Mouse (Mus musculus) midbrain, embryonic 14.5 days (tissue): ENCODE data around the gene Egln2. TPM values are rescaled to one million over a fixed set of nuclear protein-coding genes. Genes with fewer than 3 reads are reported as not detected.

Experiments used
- ATAC-seq: fragments of 200-750 bp; cut with Nextera tagmentation; 2 replicates; pipeline ENCODE4 v1.8.0; 2017; ENCODE audit warnings: moderate number of reproducible peaks, moderate library complexity; ENCODE audit not compliant: low FRiP score, low TSS enrichment
- DNase-seq: peaks from one replicate; pipeline ENCODE4 v3.0.0-alpha.2; 2015
- H3K27ac ChIP-seq: fragments of 300-500 bp; sonication (generic); replicated peaks from 2 replicates; pipeline ENCODE4 v1.5.1; 2014; ENCODE audit warnings: mild to moderate bottlenecking, low read depth, low read length, moderate library complexity
- H3K27me3 ChIP-seq: fragments of 300-500 bp; sonication (generic); 2 replicates; pipeline ENCODE4 v1.6.1; 2014; ENCODE audit warnings: low read length, control low read depth, mixed read lengths; ENCODE audit not compliant: control insufficient read depth, insufficient read depth
- H3K36me3 ChIP-seq: fragments of 300-500 bp; sonication (generic); 2 replicates; pipeline ENCODE4 v1.6.1; 2014; ENCODE audit warnings: low read length, control low read depth; ENCODE audit not compliant: control insufficient read depth, insufficient read depth
- H3K4me1 ChIP-seq: fragments of 300-500 bp; sonication (generic); 2 replicates; pipeline ENCODE4 v1.6.1; 2014; ENCODE audit warnings: mild to moderate bottlenecking, antibody characterized with exemption, low read length, control low read depth; ENCODE audit not compliant: control insufficient read depth, insufficient read depth
- H3K4me2 ChIP-seq: fragments of 300-500 bp; sonication (generic); 2 replicates; pipeline ENCODE4 v1.6.1; 2014; ENCODE audit warnings: mild to moderate bottlenecking, low read length, moderate library complexity
- H3K4me3 ChIP-seq: fragments of 300-500 bp; sonication (generic); replicated peaks from 2 replicates; pipeline ENCODE4 v1.5.1; 2014; ENCODE audit warnings: low read depth, low read length
- H3K9ac ChIP-seq: fragments of 300-500 bp; sonication (generic); replicated peaks from 2 replicates; pipeline ENCODE4 v1.6.1; 2014; ENCODE audit warnings: mild to moderate bottlenecking, low read length, moderate library complexity
- H3K9me3 ChIP-seq: fragments of 300-500 bp; sonication (generic); 2 replicates; pipeline ENCODE4 v1.6.1; 2016; ENCODE audit warnings: low read length, control low read depth, mixed read lengths; ENCODE audit not compliant: control insufficient read depth
- WGBS: fragments of 180-500 bp; shearing (Covaris S2); extraction: QIAGEN DNeasy Blood & Tissue Kit; methylation state at CpG from one replicate; pipeline ENCODE4 v1.1.7; 2014; 5-methylcytosine and 5-hydroxymethylcytosine counted together
- polyA plus RNA-seq: library from polyadenylated mRNA; unstranded; fragments of >200 nt; fragmentation: Nextera tagmentation; extraction: Ambion mirVana; gene quantifications from 2 replicates; pipeline ENCODE4 v1.2.1, GENCODE M21; 2014

Egln2 gene
- 57.3 and 68.7 TPM in 2 replicates for polyA plus RNA-seq

- Histone ChIP-seq H3K36me3 (peaks cover 38% of the 10 kb centered on the region), H3K9ac (peak within 1 kb of the TSS; percentile 87), H3K9me3 (no peaks in the 10 kb centered on the region), H3K4me1 (peaks cover 35% of the 10 kb centered on the region), H3K27me3 (no peaks in the 10 kb centered on the region), H3K4me2 (peak within 1 kb of the TSS; percentile 88), H3K4me3 (peak within 1 kb of the TSS; percentile 78), H3K27ac (peak within 1 kb of the TSS; percentile 99)
- DNase-seq (peak; percentile 98), ATAC-seq (peak; percentile 87)
- 2% methylated on average over 61 of the region's 61 CpGs for WGBS
Measured at GRCm38 (mm10) chr7:27166614-27167474, at the start of gene Egln2. Egln2 (minus strand) TSS chr7:27166802.

- H3K9me3 ChIP-seq = no peaks in the 10 kb centered on the region
- H3K36me3 ChIP-seq = peaks cover 86% of the 10 kb centered on the region
- DNase-seq (no peak), ATAC-seq (no peak)
- no peak overlapping the region for H3K9ac ChIP-seq
- H3K4me1 ChIP-seq = no peaks in the 10 kb centered on the region
- no peak overlapping the region for H3K4me2 ChIP-seq
- no peak overlapping the region for H3K4me3 ChIP-seq
- no peaks in the 10 kb centered on the region for H3K27me3 ChIP-seq
- H3K27ac ChIP-seq = no peak overlapping the region
- WGBS = 91% methylated on average over 2 of the region's 2 CpGs
Measured at GRCm38 (mm10) chr7:27212626-27213025, 46.0 kb upstream of the Egln2 start.

GRCm38 (mm10) chr7:27203730-27204449 lies 37.3 kb upstream of the Egln2 start:
- Histone ChIP-seq H3K36me3 (peaks cover 60% of the 10 kb centered on the region), H3K4me3 (no peak overlapping the region), H3K9me3 (no peaks in the 10 kb centered on the region), H3K27me3 (no peaks in the 10 kb centered on the region), H3K4me2 (no peak overlapping the region), H3K4me1 (no peaks in the 10 kb centered on the region), H3K9ac (no peak overlapping the region), H3K27ac (no peak overlapping the region)
- DNase-seq = no peak
- no peak for ATAC-seq
- 96% methylated on average over 8 of the region's 8 CpGs for WGBS

- WGBS = 93% methylated on average over 8 of the region's 8 CpGs
- DNase-seq = no peak
- Histone ChIP-seq H3K27me3 (no peaks in the 10 kb centered on the region), H3K4me2 (no peak overlapping the region), H3K4me3 (no peak overlapping the region), H3K9me3 (no peaks in the 10 kb centered on the region), H3K9ac (no peak overlapping the region), H3K27ac (no peak overlapping the region), H3K4me1 (peaks cover 15% of the 10 kb centered on the region), H3K36me3 (peaks cover 21% of the 10 kb centered on the region)
- ATAC-seq = no peak
Measured at GRCm38 (mm10) chr7:27198779-27199178, 32.2 kb upstream of the Egln2 start.

- Histone ChIP-seq H3K4me2 (no peak overlapping the region), H3K9me3 (no peaks in the 10 kb centered on the region), H3K9ac (no peak overlapping the region), H3K27me3 (no peaks in the 10 kb centered on the region), H3K4me3 (no peak overlapping the region), H3K36me3 (peaks cover 21% of the 10 kb centered on the region), H3K4me1 (peaks cover 18% of the 10 kb centered on the region), H3K27ac (no peak overlapping the region)
- DNase-seq (no peak), ATAC-seq (no peak)
Measured at GRCm38 (mm10) chr7:27198355-27198754, 31.8 kb upstream of the Egln2 start.

GRCm38 (mm10) chr7:27197634-27198033 lies 31.0 kb upstream of the Egln2 start:
- H3K27ac ChIP-seq = no peak overlapping the region
- ATAC-seq = no peak
- no peak overlapping the region for H3K4me2 ChIP-seq
- H3K4me1 ChIP-seq = peaks cover 18% of the 10 kb centered on the region
- no peak overlapping the region for H3K4me3 ChIP-seq
- no peaks in the 10 kb centered on the region for H3K9me3 ChIP-seq
- 95% methylated on average over 8 of the region's 8 CpGs for WGBS
- no peaks in the 10 kb centered on the region for H3K27me3 ChIP-seq
- DNase-seq = no peak
- peaks cover 21% of the 10 kb centered on the region for H3K36me3 ChIP-seq
- no peak overlapping the region for H3K9ac ChIP-seq

- 87% methylated on average over 3 of the region's 3 CpGs for WGBS
- ATAC-seq (no peak), DNase-seq (no peak)
- Histone ChIP-seq H3K4me3 (no peak overlapping the region), H3K27me3 (no peaks in the 10 kb centered on the region), H3K36me3 (peaks cover 21% of the 10 kb centered on the region), H3K9ac (no peak overlapping the region), H3K27ac (no peak overlapping the region), H3K4me1 (peaks cover 18% of the 10 kb centered on the region), H3K4me2 (no peak overlapping the region), H3K9me3 (no peaks in the 10 kb centered on the region)
Measured at GRCm38 (mm10) chr7:27197136-27197535, 30.5 kb upstream of the Egln2 start.

- H3K27me3 ChIP-seq = no peaks in the 10 kb centered on the region
- peak within 1 kb of the TSS; percentile 79 for H3K4me2 ChIP-seq
- ATAC-seq (peak; percentile 98), DNase-seq (peak; percentile 97)
- peaks cover 31% of the 10 kb centered on the region for H3K36me3 ChIP-seq
- H3K9ac ChIP-seq = peak within 1 kb of the TSS; percentile 73
- peaks cover 18% of the 10 kb centered on the region for H3K4me1 ChIP-seq
- H3K4me3 ChIP-seq = peak within 1 kb of the TSS; percentile 85
- WGBS = under 1% methylated on average over 64 of the region's 64 CpGs
- H3K27ac ChIP-seq = peak within 1 kb of the TSS; percentile 94
- no peaks in the 10 kb centered on the region for H3K9me3 ChIP-seq
Measured at GRCm38 (mm10) chr7:27195681-27196611, 29.3 kb upstream of the Egln2 start, which contains the start of the genes BC024978 and Snrpa. BC024978 (plus strand) TSS chr7:27195781. Snrpa (minus strand) TSS chr7:27196271.
